Mouse (Mus musculus) bone marrow macrophage, adult 2 months (primary cell): ENCODE measurements at regions not wholly inside any gene's neighbourhood (a gene's known extent, or its start where the extent isn't known, plus 50 kb on each side); places are given as distances from the start of the nearest gene placed in this dataset.
"Not testable (repeated sequence)": the region's sequence is repeated elsewhere in the genome, so short reads cannot be mapped to it uniquely, and the experiment has no call there.

Experiments used
- H3K27ac ChIP-seq: 2 replicates; pipeline ENCODE4 v1.5.1; 2012; ENCODE audit warnings: low read depth, low read length; ENCODE audit not compliant: insufficient read depth
- H3K4me1 ChIP-seq: 2 replicates; pipeline ENCODE4 v1.6.1; 2012; ENCODE audit warnings: low read length; ENCODE audit not compliant: control insufficient read depth, insufficient read depth
- H3K4me3 ChIP-seq: 2 replicates; pipeline ENCODE4 v1.5.1; 2012; ENCODE audit warnings: mild to moderate bottlenecking, low read length, moderate library complexity; ENCODE audit not compliant: insufficient read depth
- CTCF ChIP-seq: IDR thresholded peaks from 2 replicates; pipeline ENCODE4 v1.5.1; 2012; ENCODE audit warnings: low read depth, mild to moderate bottlenecking, low read length, moderate library complexity
- POLR2A ChIP-seq: IDR thresholded peaks from 2 replicates; pipeline ENCODE4 v1.6.1; 2012; ENCODE audit warnings: mild to moderate bottlenecking, low read depth, low read length, borderline replicate concordance

GRCm38 (mm10) chr12:29046009-29046408 lies 294.4 kb downstream of the Eipr1 start:
- Histone ChIP-seq H3K27ac (no peak overlapping the region), H3K4me1 (no peaks in the 10 kb centered on the region), H3K4me3 (no peak overlapping the region)
- TF ChIP-seq CTCF (no peak), POLR2A (no peak)

GRCm38 (mm10) chr12:29048596-29048995 lies 297.0 kb downstream of the Eipr1 start:
- H3K4me3 ChIP-seq, H3K27ac ChIP-seq, H3K4me1 ChIP-seq: not testable (repeated sequence)

GRCm38 (mm10) chr12:29049105-29049511 lies 297.5 kb downstream of the Eipr1 start:
- H3K4me1 ChIP-seq: no peaks in the 10 kb centered on the region
- no peak for TF ChIP-seq POLR2A
- H3K27ac ChIP-seq: no peak overlapping the region
- H3K4me3 ChIP-seq: no peak overlapping the region

GRCm38 (mm10) chr12:29049801-29050200 lies 298.2 kb downstream of the Eipr1 start:
- no peaks in the 10 kb centered on the region for H3K4me1 ChIP-seq
- TF ChIP-seq CTCF: no peak
- no peak overlapping the region for H3K4me3 ChIP-seq
- no peak overlapping the region for H3K27ac ChIP-seq

GRCm38 (mm10) chr12:29050516-29051251 lies 299.1 kb downstream of the Eipr1 start:
- H3K4me1 ChIP-seq: no peaks in the 10 kb centered on the region
- no peak for TF ChIP-seq POLR2A
- no peak for TF ChIP-seq CTCF
- H3K4me3 ChIP-seq: no peak overlapping the region
- H3K27ac ChIP-seq: no peak overlapping the region

- TF ChIP-seq CTCF: no peak
- TF ChIP-seq POLR2A: no peak
Observed at GRCm38 (mm10) chr12:29054367-29054766, 302.8 kb downstream of the Eipr1 start.

GRCm38 (mm10) chr12:29062025-29062637 lies 310.5 kb downstream of the Eipr1 start:
- TF ChIP-seq CTCF: no peak
- TF ChIP-seq POLR2A: no peak
- no peak overlapping the region for H3K4me3 ChIP-seq
- no peaks in the 10 kb centered on the region for H3K4me1 ChIP-seq
- no peak overlapping the region for H3K27ac ChIP-seq

More at GRCm38 (mm10) chr12:29054367-29054766, 302.8 kb downstream of the Eipr1 start:
- Histone ChIP-seq H3K4me1 (no peaks in the 10 kb centered on the region), H3K27ac (no peak overlapping the region), H3K4me3 (no peak overlapping the region)

GRCm38 (mm10) chr12:29062801-29063200 lies 311.2 kb downstream of the Eipr1 start:
- no peaks in the 10 kb centered on the region for H3K4me1 ChIP-seq
- H3K4me3 ChIP-seq: no peak overlapping the region
- H3K27ac ChIP-seq: no peak overlapping the region
- TF ChIP-seq POLR2A (no peak), CTCF (no peak)

- Histone ChIP-seq H3K4me3 (no peak overlapping the region), H3K4me1 (no peaks in the 10 kb centered on the region), H3K27ac (no peak overlapping the region)
- TF ChIP-seq CTCF (no peak), POLR2A (no peak)
Observed at GRCm38 (mm10) chr12:29068180-29068579, 316.6 kb downstream of the Eipr1 start.

- Histone ChIP-seq H3K4me3 (no peak overlapping the region), H3K27ac (no peak overlapping the region), H3K4me1 (no peaks in the 10 kb centered on the region)
- no peak for TF ChIP-seq POLR2A
Observed at GRCm38 (mm10) chr12:29075096-29075852, 323.7 kb downstream of the Eipr1 start.
